Mouse (Mus musculus) megakaryocyte, embryonic 14.5 days (primary cell): Measurements from ENCODE around the gene Cacng4. TPM values are rescaled to one million over a fixed set of nuclear protein-coding genes. Genes with fewer than 3 reads are reported as not detected.

Experiments used
- H3K27me3 ChIP-seq: replicated peaks from 2 replicates; pipeline ENCODE3; 2012; ENCODE audit warnings: inconsistent platforms
- H3K36me3 ChIP-seq: replicated peaks from 2 replicates; pipeline ENCODE3; 2012; ENCODE audit warnings: low read length, inconsistent platforms, mixed read lengths
- H3K4me1 ChIP-seq: 2 replicates; pipeline ENCODE4 v1.6.1; 2012; ENCODE audit warnings: inconsistent platforms
- H3K4me3 ChIP-seq: replicated peaks from 2 replicates; pipeline ENCODE3; 2012; ENCODE audit warnings: moderate library complexity, mild to moderate bottlenecking, inconsistent platforms
- H3K9me3 ChIP-seq: 2 replicates; pipeline ENCODE4 v1.6.1; 2012; ENCODE audit warnings: inconsistent platforms
- FLI1 ChIP-seq: IDR thresholded peaks from 2 replicates; pipeline ENCODE4 v1.6.1; 2012; ENCODE audit warnings: low read length, inconsistent platforms, mixed read lengths
- GATA1 ChIP-seq: IDR thresholded peaks from 3 replicates; pipeline ENCODE4 v1.6.1; 2012; ENCODE audit warnings: mixed read lengths, low read length, inconsistent platforms, borderline replicate concordance
- polyA plus RNA-seq: library from polyadenylated mRNA; stranded (reverse); fragments of >175 nt; gene quantifications from 2 replicates; pipeline ENCODE4 v1.2.3, GENCODE M21; 2012; ENCODE audit warnings: low replicate concordance; ENCODE audit not compliant: insufficient read depth

The Cacng4 gene
- polyA plus RNA-seq, 1 experiment, result 0.09 TPM

- TF ChIP-seq GATA1, result no peak
- no peak for TF ChIP-seq FLI1
- Histone ChIP-seq H3K4me3 (no peak overlapping the region), H3K4me1 (peaks cover 15% of the 10 kb centered on the region), H3K36me3 (no peaks in the 10 kb centered on the region), H3K9me3 (no peaks in the 10 kb centered on the region), H3K27me3 (peaks cover 99% of the 10 kb centered on the region)
Measured at GRCm38 (mm10) chr11:107795384-107796035, 1.2 kb upstream of the Cacng4 start.

DNA sequence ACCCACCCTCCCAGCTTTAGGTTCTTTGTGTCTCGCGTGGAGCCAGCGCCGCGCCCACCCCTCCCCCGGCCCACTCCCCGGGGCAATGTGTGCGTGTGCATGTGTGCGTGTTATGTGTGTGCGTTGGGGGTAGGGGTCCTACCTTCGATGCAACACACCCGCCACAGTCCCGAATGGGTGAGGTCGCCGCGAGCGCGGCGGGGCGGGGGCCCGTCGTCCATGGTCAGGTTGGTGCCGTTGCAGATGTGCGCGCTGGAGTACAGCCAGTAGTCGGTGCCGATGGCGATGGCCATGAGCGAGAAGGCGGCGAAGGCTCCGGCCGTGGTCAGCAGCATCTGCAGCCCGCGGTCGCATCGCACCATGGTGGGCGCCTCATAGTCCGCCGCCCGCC lies 259 bp downstream of the Cacng4 start:
- Histone ChIP-seq H3K36me3 (no peaks in the 10 kb centered on the region), H3K4me3 (peak overlapping the region; percentile 84), H3K9me3 (peaks cover under 1% of the 10 kb centered on the region; the same call in 1 of the 2 replicates), H3K27me3 (peaks cover 99% of the 10 kb centered on the region), H3K4me1 (peaks cover 15% of the 10 kb centered on the region)
- no peak for TF ChIP-seq GATA1
- no peak for TF ChIP-seq FLI1

- Histone ChIP-seq H3K27me3 (peaks cover 98% of the 10 kb centered on the region), H3K4me1 (peaks cover 15% of the 10 kb centered on the region), H3K4me3 (peak overlapping the region; percentile 84), H3K36me3 (no peaks in the 10 kb centered on the region), H3K9me3 (peaks cover 7% of the 10 kb centered on the region)
- TF ChIP-seq FLI1 (no peak), GATA1 (no peak)
Measured at GRCm38 (mm10) chr11:107793200-107794102, 906 bp downstream of the Cacng4 start.

GRCm38 (mm10) chr11:107792136-107792535 lies 2.2 kb downstream of the Cacng4 start:
- H3K4me1 ChIP-seq, result peaks cover 15% of the 10 kb centered on the region
- H3K27me3 ChIP-seq, result peaks cover 96% of the 10 kb centered on the region
- TF ChIP-seq GATA1 (no peak), FLI1 (no peak)
- H3K9me3 ChIP-seq, result peaks cover 12% of the 10 kb centered on the region
- no peaks in the 10 kb centered on the region for H3K36me3 ChIP-seq
- no peak overlapping the region for H3K4me3 ChIP-seq

GRCm38 (mm10) chr11:107785761-107786160 lies 8.6 kb downstream of the Cacng4 start:
- peaks cover 69% of the 10 kb centered on the region for H3K27me3 ChIP-seq
- H3K36me3 ChIP-seq, result no peaks in the 10 kb centered on the region
- peaks cover 15% of the 10 kb centered on the region for H3K9me3 ChIP-seq
- TF ChIP-seq GATA1, result no peak
- H3K4me3 ChIP-seq, result no peak overlapping the region
- peaks cover 21% of the 10 kb centered on the region; the same call in 1 of the 2 replicates for H3K4me1 ChIP-seq

GRCm38 (mm10) chr11:107785288-107785687 lies 9.1 kb downstream of the Cacng4 start:
- no peak for TF ChIP-seq GATA1
- TF ChIP-seq FLI1, result no peak
- no peak overlapping the region for H3K4me3 ChIP-seq
- peaks cover 15% of the 10 kb centered on the region for H3K9me3 ChIP-seq
- peaks cover 68% of the 10 kb centered on the region for H3K27me3 ChIP-seq
- no peaks in the 10 kb centered on the region for H3K36me3 ChIP-seq
- H3K4me1 ChIP-seq, result peaks cover 21% of the 10 kb centered on the region; the same call in 1 of the 2 replicates

DNA sequence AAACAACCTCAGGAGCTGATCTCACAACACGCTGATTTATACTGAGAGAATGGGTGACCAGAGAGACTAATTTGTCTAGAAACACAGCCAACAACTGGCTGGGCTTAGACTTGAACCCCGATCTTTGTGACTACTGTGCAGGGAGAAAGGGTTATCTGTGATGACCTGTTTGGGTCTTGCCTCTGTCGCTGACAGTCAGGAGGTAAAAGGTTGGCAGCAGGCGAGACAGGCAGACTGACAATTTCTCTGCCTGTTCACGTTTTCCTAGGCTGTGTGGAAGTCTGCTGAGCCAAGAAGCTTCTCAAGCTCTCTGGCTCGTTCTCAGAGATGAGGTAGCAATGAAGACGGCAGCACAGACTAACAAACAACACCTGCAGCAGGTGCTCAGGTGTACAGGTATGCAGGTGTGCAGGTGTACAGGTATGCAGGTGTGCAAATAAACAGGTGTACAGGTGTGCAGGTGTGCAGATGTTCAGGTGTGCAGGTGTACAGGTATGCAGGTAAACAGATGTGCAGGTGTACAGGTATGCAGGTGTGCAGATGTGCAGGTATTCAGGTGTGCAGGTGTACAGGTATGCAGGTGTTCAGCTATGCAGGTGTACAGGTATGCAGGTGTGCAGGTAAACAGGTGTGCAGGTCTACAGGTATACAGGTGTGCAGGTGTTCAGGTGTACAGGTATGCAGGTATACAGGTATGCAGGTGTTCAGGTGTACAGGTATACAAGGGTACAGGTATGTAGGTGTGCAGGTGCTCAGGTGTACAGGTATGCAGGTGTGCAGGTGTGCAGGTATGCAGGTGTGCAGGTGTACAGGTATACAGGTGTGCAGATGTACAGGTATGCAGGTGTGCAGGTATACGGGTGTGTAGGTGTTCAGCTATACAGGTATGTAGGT lies 10.2 kb downstream of the Cacng4 start:
- Histone ChIP-seq H3K27me3 (peaks cover 67% of the 10 kb centered on the region), H3K4me3 (no peak overlapping the region), H3K4me1 (peaks cover 21% of the 10 kb centered on the region; the same call in 1 of the 2 replicates), H3K9me3 (peaks cover 15% of the 10 kb centered on the region), H3K36me3 (no peaks in the 10 kb centered on the region)
- TF ChIP-seq GATA1 (no peak), FLI1 (no peak)

DNA sequence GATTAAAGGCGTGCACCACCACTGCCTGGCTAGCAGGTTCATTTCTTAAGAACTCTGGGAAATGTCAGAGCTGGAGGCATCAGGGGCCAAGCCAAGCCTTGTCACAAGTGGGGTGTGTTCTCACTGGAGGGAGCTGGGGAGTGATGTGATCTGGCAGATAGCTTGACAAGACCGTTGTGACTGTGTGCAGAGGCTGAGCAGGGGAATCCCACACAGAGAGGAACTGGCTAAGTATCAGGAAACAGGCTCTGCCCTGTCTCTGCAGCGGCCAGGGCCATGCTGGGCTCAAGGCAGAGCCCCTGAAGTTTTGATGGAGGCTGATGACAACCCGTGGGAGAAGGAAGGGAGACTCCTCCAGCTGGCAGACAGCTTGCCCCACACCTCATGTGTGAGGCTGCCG lies 11.8 kb downstream of the Cacng4 start:
- H3K27me3 ChIP-seq, result peaks cover 64% of the 10 kb centered on the region
- no peaks in the 10 kb centered on the region for H3K36me3 ChIP-seq
- 0 out of 2 replicates have a peak, but pooled peaks cover 4% of the 10 kb centered on the region for H3K9me3 ChIP-seq
- no peak overlapping the region for H3K4me3 ChIP-seq
- TF ChIP-seq FLI1 (no peak), GATA1 (no peak)
- peaks cover 21% of the 10 kb centered on the region; the same call in 1 of the 2 replicates for H3K4me1 ChIP-seq

GRCm38 (mm10) chr11:107778859-107779258 lies 15.5 kb downstream of the Cacng4 start:
- TF ChIP-seq GATA1 (no peak), FLI1 (no peak)
- no peaks in the 10 kb centered on the region for H3K9me3 ChIP-seq
- peaks cover 10% of the 10 kb centered on the region; the same call in 1 of the 2 replicates for H3K4me1 ChIP-seq
- no peaks in the 10 kb centered on the region for H3K36me3 ChIP-seq
- peaks cover 78% of the 10 kb centered on the region for H3K27me3 ChIP-seq
- no peak overlapping the region for H3K4me3 ChIP-seq
